Mouse (Mus musculus) spleen, adult 10 weeks (tissue): Measurements from ENCODE around the gene Adora3. TPM values are rescaled to one million over a fixed set of nuclear protein-coding genes. Genes with fewer than 3 reads are reported as not detected.

ENCODE experiments used
- polyA plus RNA-seq: library from polyadenylated mRNA; stranded (reverse); fragments of 350-450 nt; fragmentation: Illumina TruSeq; extraction: RNeasy Lipid Tissue Mini Kit (QIAGEN cat#74804); gene quantifications from one replicate; pipeline ENCODE4 v1.2.3, GENCODE M21; 2015; ENCODE audit warnings: low replicate concordance; ENCODE audit not compliant: insufficient read depth

The Adora3 gene
- 2.4 TPM for polyA plus RNA-seq

GRCm38 (mm10) chr3:105870558-105870957 lies at the start of gene Adora3, which contains the start of gene Tmigd3:
Gene Adora3, plus strand, starts transcription at chr3:105870858.
Gene Tmigd3, plus strand, starts transcription at chr3:105870903.

GRCm38 (mm10) chr3:105932240-105933071 lies 61.8 kb downstream of the Adora3 start, which contains the start of gene I830077J02Rik:
Gene I830077J02Rik, minus strand, starts transcription at chr3:105932664.

Other genes starting within 250 kb of the Adora3 start
- gene Ddx20, start 183.3 kb upstream of the Adora3 start, polyA plus RNA-seq, result 33.6 TPM
- 1.4 TPM for gene Inka2, start 166.3 kb upstream of the Adora3 start, polyA plus RNA-seq
- 412 TPM for gene Rap1a, start 69.5 kb upstream of the Adora3 start, polyA plus RNA-seq
- gene Tmigd3, start within 50 bp of the Adora3 start, polyA plus RNA-seq, result not detected
- 69.2 TPM for gene I830077J02Rik, start 61.8 kb downstream of the Adora3 start, polyA plus RNA-seq
- gene Wdr77, start 88.5 kb downstream of the Adora3 start, polyA plus RNA-seq, result 62.0 TPM
- gene Atp5f1, start 89.2 kb downstream of the Adora3 start, polyA plus RNA-seq, result 294 TPM
- gene Ovgp1, start 102.9 kb downstream of the Adora3 start, polyA plus RNA-seq, result 9.7 TPM
- 1.7 TPM for gene Pifo, start 143.8 kb downstream of the Adora3 start, polyA plus RNA-seq
- gene Chil5, start 162.0 kb downstream of the Adora3 start, polyA plus RNA-seq, result 5.2 TPM
- gene Chia1, start 242.4 kb downstream of the Adora3 start, polyA plus RNA-seq, result 0.14 TPM